Mouse (Mus musculus) intestine, postnatal 0 days (tissue): ENCODE results near the gene Lysmd3. TPM values are rescaled to one million over a fixed set of nuclear protein-coding genes. Genes with fewer than 3 reads are reported as not detected.
"Not testable (repeated sequence)": the region's sequence is repeated elsewhere in the genome, so short reads cannot be mapped to it uniquely, and the experiment has no call there.

Experiments
- ATAC-seq: fragments of 200-750 bp; cut with Nextera tagmentation; 2 replicates; pipeline ENCODE4 v1.8.0; 2017; ENCODE audit warnings: mild to moderate bottlenecking, moderate TSS enrichment, moderate library complexity
- H3K27ac ChIP-seq: fragments of 300-500 bp; sonication (generic); 2 replicates; pipeline ENCODE4 v1.5.1; 2014; ENCODE audit warnings: mild to moderate bottlenecking, low read depth, low read length, moderate library complexity
- H3K27me3 ChIP-seq: fragments of 300-500 bp; sonication (generic); replicated peaks from 2 replicates; pipeline ENCODE4 v1.6.1; 2014; ENCODE audit warnings: low read length, mixed read lengths; ENCODE audit not compliant: control insufficient read depth, insufficient read depth
- H3K36me3 ChIP-seq: fragments of 300-500 bp; sonication (generic); 2 replicates; pipeline ENCODE4 v1.6.1; 2014; ENCODE audit warnings: mild to moderate bottlenecking, moderate library complexity; ENCODE audit not compliant: control insufficient read depth, insufficient read depth
- H3K4me1 ChIP-seq: fragments of 300-500 bp; sonication (generic); replicated peaks from 2 replicates; pipeline ENCODE4 v1.6.1; 2014; ENCODE audit warnings: antibody characterized with exemption, low read length, mixed read lengths; ENCODE audit not compliant: control insufficient read depth, insufficient read depth
- H3K4me2 ChIP-seq: fragments of 300-500 bp; sonication (generic); replicated peaks from 2 replicates; pipeline ENCODE4 v1.6.1; 2014; ENCODE audit warnings: low read depth, mild to moderate bottlenecking, moderate library complexity
- H3K4me3 ChIP-seq: fragments of 300-500 bp; sonication (generic); 2 replicates; pipeline ENCODE4 v1.5.1; 2014; ENCODE audit warnings: low read depth, low read length
- H3K9ac ChIP-seq: fragments of 300-500 bp; sonication (generic); 2 replicates; pipeline ENCODE4 v1.6.1; 2014; ENCODE audit warnings: mild to moderate bottlenecking, low read depth, low read length
- H3K9me3 ChIP-seq: fragments of 300-500 bp; sonication (generic); 2 replicates; pipeline ENCODE4 v1.6.1; 2016; ENCODE audit warnings: mixed run types; ENCODE audit not compliant: control insufficient read depth
- CTCF ChIP-seq: sonication (generic); IDR thresholded peaks from 2 replicates; pipeline ENCODE4 v1.5.1; 2016; ENCODE audit warnings: low read depth, mild to moderate bottlenecking, control low read depth, antibody characterized with exemption, moderate library complexity
- WGBS: fragments of 180-500 bp; shearing (Covaris S2); extraction: QIAGEN DNeasy Blood & Tissue Kit; methylation state at CpG from one replicate; pipeline ENCODE4 v1.1.7; 2014; 5-methylcytosine and 5-hydroxymethylcytosine counted together
- polyA plus RNA-seq: library from polyadenylated mRNA; unstranded; fragments of >200 nt; fragmentation: Nextera tagmentation; extraction: Ambion mirVana; gene quantifications from 2 replicates; pipeline ENCODE4 v1.2.1, GENCODE M21; 2015

Lysmd3 gene
- 32.4 and 32.7 TPM in 2 replicates for polyA plus RNA-seq

GRCm38 (mm10) chr13:81657351-81658052 lies at the start of gene Lysmd3:
Lysmd3 (plus strand) TSS chr13:81657663.
- no peak for TF ChIP-seq CTCF
- Histone ChIP-seq H3K36me3 (0 out of 2 replicates have a peak, but pooled peaks cover 4% of the 10 kb centered on the region), H3K27ac (peak within 1 kb of the TSS; percentile 94), H3K4me1 (peaks cover 5% of the 10 kb centered on the region; the same call in 1 of the 2 replicates), H3K4me3 (peak within 1 kb of the TSS; percentile 90), H3K27me3 (no peaks in the 10 kb centered on the region), H3K4me2 (peak within 1 kb of the TSS; percentile 75), H3K9ac (peak within 1 kb of the TSS; percentile 90), H3K9me3 (no peaks in the 10 kb centered on the region)
- WGBS: under 1% methylated on average over 72 of the region's 73 CpGs
- peak; percentile 99 for ATAC-seq

DNA sequence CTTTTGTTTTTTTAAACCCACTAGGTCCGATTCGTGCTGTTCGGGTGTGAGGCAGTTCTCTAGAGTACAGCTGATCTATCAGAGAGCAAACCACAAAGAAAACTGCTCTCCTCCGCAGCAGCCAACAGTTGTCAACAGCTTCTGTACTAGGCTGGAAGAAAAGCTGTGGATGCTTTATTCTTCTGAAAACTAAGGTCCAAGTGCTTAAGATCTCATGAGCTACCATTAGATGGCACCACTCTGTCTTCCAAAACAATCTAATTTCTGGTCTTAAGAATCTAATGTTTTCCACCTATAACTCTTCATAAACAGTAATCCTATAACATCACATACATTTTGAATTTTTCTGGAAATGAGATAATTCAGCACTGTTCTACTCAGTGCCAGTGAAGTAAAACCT lies 47.1 kb upstream of the Lysmd3 start:
- H3K4me2 ChIP-seq: no peak overlapping the region
- H3K4me3 ChIP-seq: no peak overlapping the region
- H3K27ac ChIP-seq: no peak overlapping the region
- H3K36me3 ChIP-seq: no peaks in the 10 kb centered on the region
- no peaks in the 10 kb centered on the region for H3K9me3 ChIP-seq
- no peak overlapping the region for H3K9ac ChIP-seq
- no peaks in the 10 kb centered on the region for H3K4me1 ChIP-seq
- 89% methylated on average over 4 of the region's 4 CpGs for WGBS
- no peak for ATAC-seq
- peak; percentile 11; the same call in 1 of the 2 replicates for TF ChIP-seq CTCF
- no peaks in the 10 kb centered on the region for H3K27me3 ChIP-seq

GRCm38 (mm10) chr13:81627861-81628260 lies 29.6 kb upstream of the Lysmd3 start:
- 77% methylated on average over 1 of the region's 1 CpGs for WGBS
- H3K4me1 ChIP-seq, H3K4me2 ChIP-seq, H3K27me3 ChIP-seq, H3K4me3 ChIP-seq, ATAC-seq, H3K9me3 ChIP-seq, H3K36me3 ChIP-seq, H3K27ac ChIP-seq, H3K9ac ChIP-seq: not testable (repeated sequence)

- H3K36me3 ChIP-seq: no peaks in the 10 kb centered on the region
- no peaks in the 10 kb centered on the region for H3K4me1 ChIP-seq
- no peak for ATAC-seq
- H3K27ac ChIP-seq: no peak overlapping the region
- H3K4me3 ChIP-seq: no peak overlapping the region
- H3K9ac ChIP-seq: no peak overlapping the region
- no peak for TF ChIP-seq CTCF
- 62% methylated on average over 2 of the region's 2 CpGs for WGBS
- no peak overlapping the region for H3K4me2 ChIP-seq
- H3K9me3 ChIP-seq: no peaks in the 10 kb centered on the region
- peaks cover 7% of the 10 kb centered on the region for H3K27me3 ChIP-seq
Measured at GRCm38 (mm10) chr13:81628631-81629190, 28.8 kb upstream of the Lysmd3 start.

DNA sequence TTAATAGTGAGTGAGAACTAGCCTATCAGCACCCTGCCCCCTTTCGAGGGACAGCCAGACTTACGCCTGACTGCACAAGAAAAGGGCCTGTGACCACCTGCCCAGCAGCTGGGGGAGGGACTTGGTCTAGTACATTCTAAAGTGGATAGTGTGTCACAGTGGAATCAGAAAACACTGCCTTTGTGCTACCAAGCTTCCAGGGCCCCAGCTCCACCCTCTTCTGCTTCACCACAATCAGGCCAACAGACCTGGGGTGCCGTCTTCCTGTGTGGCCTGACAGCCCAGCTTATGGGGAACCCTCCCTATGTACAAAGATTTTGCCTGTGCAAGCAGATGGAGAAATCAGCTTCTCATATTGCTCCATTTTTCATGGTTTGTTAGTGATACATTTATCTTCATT lies 28.1 kb upstream of the Lysmd3 start:
- 79% methylated on average over 3 of the region's 3 CpGs for WGBS
- ATAC-seq: no peak
- H3K27ac ChIP-seq: no peak overlapping the region
- no peaks in the 10 kb centered on the region for H3K36me3 ChIP-seq
- no peak overlapping the region for H3K9ac ChIP-seq
- H3K27me3 ChIP-seq: peaks cover 13% of the 10 kb centered on the region
- H3K4me1 ChIP-seq: no peaks in the 10 kb centered on the region
- TF ChIP-seq CTCF: no peak
- no peaks in the 10 kb centered on the region for H3K9me3 ChIP-seq
- no peak overlapping the region for H3K4me3 ChIP-seq
- no peak overlapping the region for H3K4me2 ChIP-seq

GRCm38 (mm10) chr13:81630566-81630965 lies 26.9 kb upstream of the Lysmd3 start:
- Histone ChIP-seq H3K27ac (no peak overlapping the region), H3K4me3 (no peak overlapping the region), H3K4me1 (no peaks in the 10 kb centered on the region), H3K27me3 (peaks cover 15% of the 10 kb centered on the region), H3K9ac (no peak overlapping the region), H3K4me2 (no peak overlapping the region), H3K9me3 (no peaks in the 10 kb centered on the region), H3K36me3 (no peaks in the 10 kb centered on the region)
- TF ChIP-seq CTCF: no peak
- WGBS: 78% methylated on average over 5 of the region's 5 CpGs
- ATAC-seq: no peak
